Mouse (Mus musculus) urinary bladder, postnatal 25 days (tissue): ENCODE data around the gene Otog.

Source experiments
- DNase-seq: peaks from one replicate; pipeline ENCODE4 v3.0.0; 2022; ENCODE audit warnings: low spot score

The Otog gene

GRCm38 (mm10) chr7:46283681-46284080 lies 42.9 kb downstream of the Otog start:
- DNase-seq, result no peak

GRCm38 (mm10) chr7:46285161-46285839 lies 44.5 kb downstream of the Otog start:
- DNase-seq, result no peak

- no peak for DNase-seq
These were observed 45.6 kb downstream of the Otog start for GRCm38 (mm10) chr7:46286391-46286790.

GRCm38 (mm10) chr7:46287051-46287450 lies 46.3 kb downstream of the Otog start:
- DNase-seq, result no peak

GRCm38 (mm10) chr7:46296330-46296729 lies 55.5 kb downstream of the Otog start:
- no peak for DNase-seq

- DNase-seq, result no peak
These were observed 60.3 kb downstream of the Otog start for GRCm38 (mm10) chr7:46301031-46301632.

GRCm38 (mm10) chr7:46313486-46313885 lies 72.7 kb downstream of the Otog start:
- no peak for DNase-seq

GRCm38 (mm10) chr7:46314220-46315009 lies 73.6 kb downstream of the Otog start:
- no peak for DNase-seq

GRCm38 (mm10) chr7:46315692-46316091 lies 74.9 kb downstream of the Otog start:
- DNase-seq, result no peak

GRCm38 (mm10) chr7:46316948-46317347 lies 76.2 kb downstream of the Otog start:
- no peak for DNase-seq

- no peak for DNase-seq
These were observed 80.5 kb downstream of the Otog start for GRCm38 (mm10) chr7:46321242-46321641.

GRCm38 (mm10) chr7:46327896-46328295 lies 87.1 kb downstream of the Otog start:
- DNase-seq, result no peak

- DNase-seq, result no peak
These were observed 96.6 kb downstream of the Otog start for GRCm38 (mm10) chr7:46337397-46337796.

GRCm38 (mm10) chr7:46339818-46340217 lies 99.0 kb downstream of the Otog start:
- DNase-seq, result no peak

- no peak for DNase-seq
These were observed 99.5 kb downstream of the Otog start for GRCm38 (mm10) chr7:46340295-46340694.

- no peak for DNase-seq
These were observed 100.7 kb downstream of the Otog start for GRCm38 (mm10) chr7:46341471-46341870.

- DNase-seq, result no peak
These were observed 106.9 kb downstream of the Otog start for GRCm38 (mm10) chr7:46347692-46348091.

GRCm38 (mm10) chr7:46348813-46349212 lies 108.0 kb downstream of the Otog start:
- DNase-seq, result no peak

- DNase-seq, result no peak
These were observed 109.4 kb downstream of the Otog start for GRCm38 (mm10) chr7:46350119-46350702.

GRCm38 (mm10) chr7:46352748-46353147 lies 112.0 kb downstream of the Otog start:
- no peak for DNase-seq

GRCm38 (mm10) chr7:46353216-46353615 lies 112.4 kb downstream of the Otog start:
- no peak for DNase-seq

GRCm38 (mm10) chr7:46353875-46354274 lies 113.1 kb downstream of the Otog start:
- no peak for DNase-seq
